Mouse (Mus musculus) heart, postnatal 4 days (tissue): ENCODE results near the gene Hlf. TPM values are rescaled to one million over a fixed set of nuclear protein-coding genes. Genes with fewer than 3 reads are reported as not detected.

Experiments
- DNase-seq: peaks from one replicate; pipeline ENCODE4 v3.0.0; 2021
- total RNA-seq, 2 experiments: library from RNA; stranded (reverse); gene quantifications; 2 replicates each; pipeline ENCODE4 v1.2.3; 2021

The Hlf gene
- total RNA-seq, 2 experiments from 2014 or later, result 16.6 to 19.0 TPM

DNA sequence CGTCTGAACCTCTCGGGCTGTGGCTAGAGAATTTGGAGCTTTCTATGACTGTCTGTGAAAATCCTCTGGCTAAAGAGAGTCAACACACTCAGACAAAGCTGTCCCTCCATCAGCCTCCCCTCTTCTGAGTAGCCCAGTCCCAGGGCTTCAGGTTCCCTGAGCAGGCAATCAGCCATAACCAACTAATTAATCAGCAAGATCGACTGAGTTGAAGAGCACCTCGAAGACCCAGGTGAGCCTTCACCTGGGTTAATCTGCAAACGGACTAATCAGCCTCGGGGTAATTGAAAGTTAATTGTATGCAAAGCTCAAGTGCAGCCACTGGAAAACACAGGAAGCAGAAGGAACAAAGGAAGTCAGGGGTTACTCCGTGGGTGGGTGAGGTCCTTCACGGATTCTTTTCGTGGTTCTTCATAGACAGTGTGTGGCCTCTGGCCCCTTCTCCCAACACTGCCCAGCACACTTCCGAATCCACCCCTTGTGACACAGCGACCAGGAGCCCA lies 19.9 kb downstream of the Hlf start:
- no peak for DNase-seq

DNA sequence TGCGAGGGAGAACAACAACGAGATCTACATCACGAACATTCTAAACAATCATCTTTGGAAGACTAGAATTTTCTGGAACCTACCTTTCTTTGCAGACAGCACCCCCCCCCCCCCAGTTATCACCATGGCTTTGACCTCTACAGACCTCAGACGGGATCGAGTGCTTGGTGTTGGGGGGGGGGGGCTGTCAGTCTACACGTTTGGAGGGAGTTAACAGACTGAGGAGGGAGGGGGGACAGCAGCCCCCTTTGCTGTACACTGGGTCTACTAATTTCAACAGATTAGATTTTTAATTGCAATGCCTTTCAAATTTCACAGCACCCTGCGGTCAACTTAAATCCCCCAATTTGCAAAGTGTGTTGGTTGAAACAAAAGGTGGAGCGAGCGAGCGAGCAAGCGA lies 20.3 kb downstream of the Hlf start:
- no peak for DNase-seq

DNA sequence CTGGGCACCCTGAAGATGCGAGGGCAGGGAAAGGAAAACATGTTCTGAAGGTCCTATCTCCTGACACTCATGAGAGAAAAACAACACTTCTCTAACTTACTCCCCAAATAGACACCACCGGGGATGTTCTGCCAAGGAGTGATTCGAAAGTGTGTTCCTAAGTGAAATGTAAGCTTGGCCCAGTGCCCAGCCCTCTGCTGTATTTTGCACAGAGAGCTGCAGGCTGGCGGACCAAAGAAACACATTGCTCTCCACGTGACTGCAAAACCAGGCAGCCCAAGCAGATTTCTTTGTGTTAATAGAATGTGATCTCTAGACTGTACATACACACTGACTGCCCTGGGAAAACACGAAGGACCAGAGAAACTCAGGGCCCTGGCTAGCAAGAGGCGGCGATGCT lies 21.1 kb downstream of the Hlf start:
- DNase-seq, result peak; percentile 94

DNA sequence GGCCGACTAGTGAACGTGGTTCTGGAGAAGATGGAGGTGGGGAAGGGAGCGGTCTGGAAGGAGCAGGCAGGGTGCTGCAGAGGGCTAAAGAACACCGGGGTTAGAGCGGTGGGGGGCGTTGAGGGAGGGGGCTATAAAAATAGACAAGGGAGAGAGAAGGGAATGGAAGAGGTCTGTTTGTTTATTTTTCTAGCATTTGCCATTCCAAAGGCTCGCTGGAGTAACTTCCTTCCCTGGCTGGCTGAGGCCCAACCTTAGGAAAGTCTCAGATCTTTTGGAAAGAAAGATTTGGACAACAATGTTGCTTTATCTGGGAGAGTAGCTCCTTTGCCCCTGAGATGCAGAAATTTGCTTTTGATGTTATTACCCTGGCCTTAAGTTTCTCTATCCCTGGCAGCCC lies 21.6 kb downstream of the Hlf start:
- DNase-seq, result no peak

DNA sequence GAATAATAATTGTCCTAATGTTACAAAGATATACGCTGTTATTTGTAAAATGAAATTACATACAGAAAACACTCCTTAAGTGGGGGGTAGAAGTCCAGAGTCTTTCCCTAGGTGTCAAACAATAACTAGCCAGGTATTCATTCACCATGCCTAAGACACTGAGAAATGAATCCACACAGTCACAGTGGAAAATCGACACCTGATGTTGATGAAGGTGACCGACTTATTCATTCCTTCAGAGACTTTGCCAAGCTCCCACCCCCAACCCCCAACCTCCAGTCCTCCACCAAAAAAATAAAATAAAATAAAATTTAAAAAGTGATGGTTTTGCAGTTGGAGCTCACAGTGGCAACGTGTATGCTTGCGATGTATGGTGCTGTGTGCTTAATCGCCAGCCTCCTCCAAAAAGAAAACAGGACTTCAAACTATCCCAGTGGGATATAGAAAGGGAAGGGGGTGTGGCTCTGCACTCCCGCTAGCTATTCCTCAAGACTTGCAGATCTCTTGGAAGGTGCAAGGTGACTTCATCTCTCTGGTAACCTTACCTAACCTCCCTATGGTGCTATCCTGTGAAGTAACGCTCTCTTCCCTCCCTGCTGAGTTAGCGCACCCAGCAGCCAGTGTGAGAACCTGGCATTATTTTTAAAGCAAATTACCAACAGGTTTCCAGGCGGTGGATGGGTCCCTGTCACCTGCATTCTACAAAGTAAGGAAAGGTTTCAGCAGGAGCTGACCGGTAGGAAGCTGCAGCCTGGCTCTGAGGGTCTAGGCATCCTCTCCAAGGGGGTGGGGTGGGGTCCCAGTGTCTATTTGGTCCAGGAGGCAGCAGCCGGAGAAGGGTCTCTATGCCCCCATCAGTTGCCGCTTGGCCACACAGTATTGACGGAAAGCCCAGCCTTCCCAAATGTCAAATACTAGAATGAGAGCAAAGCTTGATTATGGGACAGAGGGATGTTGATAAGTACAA lies 22.5 kb downstream of the Hlf start:
- DNase-seq, result no peak

DNA sequence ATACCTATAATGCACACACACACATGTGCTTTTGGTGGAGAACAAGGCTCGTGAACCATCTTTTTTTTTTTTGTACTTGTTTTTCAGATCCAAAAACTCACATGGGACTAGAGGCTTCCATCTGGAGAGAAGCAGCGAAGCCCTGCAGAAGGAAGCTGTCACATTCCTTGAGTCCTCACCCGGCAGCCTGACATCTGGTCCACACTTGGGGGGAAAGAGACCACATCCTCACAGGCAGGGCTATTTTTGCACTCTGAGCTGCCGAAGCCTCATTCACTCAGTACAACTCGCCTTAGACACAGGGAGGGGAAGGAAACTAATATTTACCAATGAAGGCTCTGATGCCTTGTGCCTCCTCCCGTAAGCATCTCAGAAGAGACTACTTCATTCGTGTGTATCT lies 25.8 kb downstream of the Hlf start:
- DNase-seq, result no peak

DNA sequence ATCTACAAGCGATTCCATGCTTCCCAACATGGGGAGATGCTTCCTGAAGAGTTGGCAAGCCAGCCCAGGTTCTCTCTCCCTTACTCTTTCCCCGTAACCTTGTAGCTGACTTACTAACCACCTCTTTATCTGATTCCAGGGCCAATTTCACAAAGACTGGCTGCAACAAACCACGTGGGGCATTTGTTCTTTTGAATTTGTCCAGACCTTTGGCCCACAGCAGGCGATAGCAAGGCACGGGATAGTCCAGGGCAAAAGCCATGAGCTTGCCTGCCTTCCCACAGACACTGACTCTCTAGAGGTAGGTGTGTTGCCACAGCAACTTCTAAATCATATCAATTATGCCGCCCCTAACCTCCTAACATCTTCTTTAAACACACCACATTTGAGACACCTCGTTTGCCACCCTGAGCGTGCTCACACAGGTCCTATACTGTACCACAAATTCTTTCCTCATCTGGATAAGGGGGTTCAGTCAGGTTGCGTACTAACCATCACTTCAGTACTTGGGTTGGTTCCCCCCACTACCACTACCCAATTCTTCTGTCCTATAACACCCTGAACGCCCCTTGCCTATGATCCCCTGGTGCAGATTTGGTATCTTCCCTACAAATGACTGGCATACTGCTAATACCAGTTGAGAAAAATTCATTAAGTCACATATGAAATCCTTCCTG lies 26.7 kb downstream of the Hlf start:
- no peak for DNase-seq

DNA sequence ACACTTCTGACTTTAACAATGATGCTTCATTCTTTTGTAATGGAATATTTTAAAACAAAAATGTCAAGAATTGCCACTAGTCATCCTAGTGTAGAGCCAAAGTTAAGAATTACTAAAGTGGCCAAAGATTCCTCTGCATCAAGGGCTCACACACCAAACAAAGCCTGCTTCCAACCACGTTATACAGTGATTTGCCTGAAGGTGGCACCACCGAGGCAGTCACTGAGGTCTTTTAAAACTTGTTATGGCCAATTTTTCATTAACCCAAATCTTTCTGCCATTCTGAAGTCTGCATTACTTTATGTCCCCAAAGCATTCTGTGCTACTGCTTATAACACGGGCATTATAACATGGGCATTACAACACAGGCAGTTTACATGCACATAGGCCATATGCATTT lies 27.3 kb downstream of the Hlf start:
- peak; percentile 78 for DNase-seq

DNA sequence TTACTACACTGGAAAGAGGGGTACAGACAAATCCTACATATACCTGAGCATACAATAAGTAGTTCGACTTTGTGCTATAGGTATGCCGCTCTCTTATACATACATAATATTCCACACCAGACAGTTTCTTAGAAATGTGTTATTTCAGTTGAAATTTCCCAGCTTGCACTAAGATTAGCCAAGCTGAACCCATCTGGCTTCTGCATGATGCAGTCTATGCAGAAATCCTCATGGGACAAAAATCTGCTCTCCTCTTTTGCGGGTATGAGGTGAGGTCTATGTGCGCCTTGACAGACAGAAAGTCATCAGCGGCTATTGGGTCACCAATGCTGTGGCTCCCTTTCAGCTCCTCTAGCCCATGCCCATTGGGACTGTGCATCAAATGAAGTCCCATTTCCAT lies 30.2 kb downstream of the Hlf start:
- DNase-seq, result no peak

DNA sequence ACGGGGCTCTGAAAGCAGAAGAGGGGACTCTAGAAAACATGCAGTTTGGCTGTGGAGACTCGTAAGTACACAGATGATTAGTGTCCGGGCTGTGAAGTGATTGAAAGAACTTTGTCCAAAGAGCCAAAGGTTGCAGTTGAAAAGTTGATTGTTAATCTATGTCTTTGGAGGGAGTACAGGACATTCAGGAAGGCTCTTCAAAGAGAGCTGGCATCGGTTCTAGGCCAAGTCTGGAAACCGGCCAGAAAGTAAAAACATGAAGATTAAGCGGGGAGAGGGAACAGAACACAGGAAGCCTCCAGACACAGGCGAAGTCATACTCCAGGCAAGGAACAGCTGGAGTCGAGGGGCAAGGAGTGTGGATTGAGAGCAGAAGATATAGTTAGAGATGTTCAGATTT lies 32.6 kb downstream of the Hlf start:
- DNase-seq, result peak; percentile 65

DNA sequence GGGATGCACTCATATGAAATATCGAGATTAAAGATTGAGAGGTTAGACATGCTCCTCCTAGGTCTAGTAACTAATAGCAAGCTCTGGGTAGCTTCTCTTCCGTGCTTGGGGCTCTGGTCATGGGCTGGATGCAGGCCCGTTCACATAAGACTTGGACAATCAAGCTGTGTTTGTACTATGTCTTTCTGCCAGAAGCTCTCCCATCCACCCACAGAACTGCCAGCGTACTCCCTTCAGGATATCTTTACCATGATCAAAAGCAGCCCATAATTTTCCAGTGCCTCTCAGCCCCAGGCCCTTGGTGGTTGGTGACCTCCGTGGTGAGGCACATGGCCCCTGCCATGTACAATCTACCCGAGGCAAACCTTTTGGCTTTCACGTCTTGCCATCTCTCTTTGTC lies 33.3 kb downstream of the Hlf start:
- no peak for DNase-seq

DNA sequence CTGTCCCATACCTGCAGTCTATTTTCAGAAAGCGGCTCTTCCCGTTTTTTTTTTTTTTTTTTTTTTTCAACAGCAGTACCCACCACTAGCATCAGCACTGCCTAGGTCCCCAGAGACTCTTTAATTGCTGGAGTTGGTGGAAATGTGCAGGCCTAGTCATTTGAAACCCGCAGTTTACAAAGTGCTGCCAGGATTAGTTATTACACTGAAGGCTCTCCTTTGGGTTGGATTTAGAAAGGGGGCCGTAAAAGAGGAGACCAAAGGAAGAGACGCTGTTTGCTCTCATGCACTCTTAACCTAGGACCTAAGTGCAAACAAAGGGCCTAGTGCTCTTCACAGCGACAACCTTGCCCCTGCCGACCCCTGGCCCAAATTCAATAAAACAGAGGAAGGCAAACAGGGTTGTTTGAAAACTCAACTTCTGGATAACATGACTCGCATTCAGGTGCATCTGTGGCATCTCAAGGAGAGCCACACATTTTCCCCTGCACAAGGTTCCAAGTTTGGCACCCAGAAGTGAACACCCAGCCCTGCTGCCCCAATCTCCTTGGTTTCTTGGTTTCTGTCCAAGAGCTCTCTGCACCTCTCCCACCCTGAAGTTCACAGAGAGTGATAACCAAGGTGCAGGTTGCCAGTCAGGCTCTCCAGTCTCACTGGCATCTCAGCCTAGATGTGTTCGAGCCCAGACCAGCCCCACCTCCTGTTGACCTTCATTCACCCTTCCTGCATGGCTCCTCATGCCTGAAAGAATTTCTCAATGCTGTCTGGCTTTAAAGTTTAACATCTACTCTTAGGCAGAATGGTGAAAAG lies 34.0 kb downstream of the Hlf start:
- peak; percentile 22 for DNase-seq

DNA sequence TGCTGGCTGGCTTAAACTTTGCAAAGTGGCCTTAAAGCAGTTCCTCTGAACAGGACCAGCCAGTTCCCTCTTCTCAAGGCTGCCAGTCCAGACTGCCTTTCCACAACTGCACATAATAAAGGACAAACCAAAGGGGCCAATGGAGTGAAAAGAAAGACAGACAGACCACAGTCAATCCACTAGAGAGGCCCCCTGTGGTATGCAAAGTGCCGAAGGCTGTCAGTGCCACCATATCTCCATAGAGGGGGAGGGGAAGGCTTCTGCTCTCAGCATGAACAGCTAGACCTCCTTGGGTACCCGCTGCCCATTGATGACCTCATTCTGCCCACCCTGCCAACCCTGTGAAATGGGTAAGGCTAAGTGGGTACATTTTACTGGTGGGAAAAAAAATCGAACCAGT lies 34.7 kb downstream of the Hlf start:
- DNase-seq, result no peak

DNA sequence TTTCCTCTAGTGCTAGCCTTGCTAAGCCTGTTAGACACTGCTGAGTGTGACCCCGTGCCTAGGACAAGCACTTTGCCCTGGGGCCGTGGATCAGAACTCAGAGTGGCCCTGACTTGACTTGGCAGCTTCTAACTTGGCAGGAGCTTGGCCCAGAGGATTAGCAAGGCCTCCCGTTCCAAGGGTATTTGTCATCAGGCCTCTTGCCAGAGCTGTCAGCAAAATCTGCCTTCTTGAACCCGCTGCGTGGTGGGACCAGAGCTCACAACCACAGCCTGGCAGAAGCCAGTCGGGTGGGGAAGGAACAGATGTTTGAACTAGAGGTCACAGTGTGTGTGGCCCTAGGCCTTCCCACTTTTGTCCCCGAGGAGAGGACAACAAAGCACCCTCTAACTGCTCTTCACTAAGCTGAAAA lies 35.4 kb downstream of the Hlf start:
- peak; percentile 85 for DNase-seq

DNA sequence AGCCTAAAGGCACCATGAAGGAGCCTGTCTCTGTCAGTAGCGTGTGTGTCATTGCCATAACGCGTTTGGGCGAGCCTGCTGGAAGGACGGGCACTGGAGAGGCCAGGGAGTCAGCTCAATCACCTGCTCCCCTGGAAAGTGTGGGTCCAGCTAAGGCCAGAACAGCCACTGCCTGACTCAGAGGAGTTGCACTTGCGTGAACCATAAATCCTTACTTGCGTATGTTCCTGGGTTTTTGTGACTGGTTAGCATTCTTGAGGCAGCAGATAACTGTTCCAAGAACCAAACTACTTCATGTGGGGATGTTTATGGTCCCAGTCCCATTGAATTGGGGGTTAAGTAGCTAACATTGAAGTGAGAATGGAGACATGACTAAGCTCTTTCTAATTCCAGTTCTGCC lies 38.0 kb downstream of the Hlf start:
- no peak for DNase-seq

DNA sequence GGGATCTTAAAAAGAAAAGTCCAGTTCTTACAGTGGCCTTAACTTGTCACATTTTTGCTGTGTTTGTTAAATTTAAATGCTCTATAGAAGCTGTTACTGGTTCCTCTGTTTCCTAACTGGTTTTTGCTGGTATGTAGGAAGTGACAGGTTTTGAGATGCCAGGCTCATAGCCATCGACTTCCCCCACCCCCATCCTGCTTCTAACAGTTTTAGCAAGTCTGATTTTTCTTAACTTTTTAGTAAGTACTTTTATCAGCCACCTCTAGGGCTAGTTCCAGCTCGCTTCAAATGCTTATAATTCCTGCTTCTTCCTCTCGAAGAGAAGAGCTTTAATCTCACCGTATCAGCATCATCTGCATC lies 40.6 kb downstream of the Hlf start:
- no peak for DNase-seq

DNA sequence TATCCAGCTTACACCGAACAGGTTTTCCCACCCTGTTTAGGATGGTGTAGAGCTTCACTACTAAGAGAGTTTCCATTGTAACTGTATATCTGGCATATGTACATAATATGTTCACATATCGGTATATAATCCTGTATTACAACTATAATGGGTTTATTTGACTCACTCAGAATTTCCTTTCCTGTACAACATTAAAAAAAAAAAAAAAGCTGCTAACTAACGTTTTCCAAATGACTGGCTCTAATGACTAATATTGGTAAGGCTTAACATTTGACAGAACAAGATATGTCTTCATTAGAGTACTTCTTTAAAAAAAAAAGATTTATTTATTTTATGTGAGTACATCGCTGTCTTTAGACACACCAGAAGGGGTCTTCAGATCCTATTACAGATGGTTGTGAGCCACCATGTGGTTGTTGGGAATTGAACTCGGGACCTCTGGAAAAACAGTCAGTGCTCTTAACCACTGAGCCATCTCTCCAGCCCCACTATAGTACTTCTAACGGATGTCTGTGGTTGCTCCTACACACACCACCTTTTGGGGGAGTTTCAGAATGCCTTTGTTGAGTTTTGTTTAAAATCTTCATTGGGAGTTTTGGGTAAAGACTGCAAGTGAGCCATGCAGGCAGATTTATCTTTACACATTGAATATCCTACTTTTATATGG lies 41.1 kb downstream of the Hlf start:
- no peak for DNase-seq

DNA sequence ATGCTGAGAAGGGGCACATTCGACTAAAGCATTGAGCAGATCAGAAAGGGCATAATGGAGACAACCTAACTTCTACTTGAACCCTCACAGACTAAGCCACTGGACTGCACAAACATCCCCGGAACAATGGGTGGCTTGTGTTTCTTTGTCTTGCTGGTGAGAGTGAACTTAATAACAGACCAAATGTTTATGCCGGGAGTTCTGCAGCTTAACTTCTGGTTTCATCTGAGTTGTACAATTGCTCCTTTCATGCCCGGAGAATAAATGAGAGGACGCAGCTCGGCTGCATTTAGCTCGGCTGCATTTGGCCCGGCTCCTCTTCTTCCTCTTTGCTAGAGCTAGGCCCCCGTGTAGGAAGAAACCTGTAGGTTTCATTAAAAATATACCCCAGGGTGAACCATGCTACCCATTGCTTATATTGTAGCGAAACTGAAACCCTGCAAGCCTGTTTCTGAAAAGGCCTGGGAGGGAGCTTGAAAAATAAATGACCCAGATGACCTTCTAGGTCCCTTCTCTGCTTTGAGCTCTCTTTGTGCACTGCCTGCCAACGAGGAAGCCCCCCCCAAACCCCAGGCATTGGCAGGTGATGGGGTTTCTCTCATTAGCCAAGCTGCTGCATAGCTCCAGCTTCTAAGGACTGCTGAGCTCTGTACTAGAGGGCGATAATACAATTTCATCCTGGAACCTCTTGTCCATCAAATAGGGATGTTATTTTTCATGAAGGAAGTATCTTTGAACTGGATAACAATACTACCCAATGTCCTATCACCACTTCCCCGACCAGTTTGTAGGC lies 42.8 kb downstream of the Hlf start:
- DNase-seq, result no peak

DNA sequence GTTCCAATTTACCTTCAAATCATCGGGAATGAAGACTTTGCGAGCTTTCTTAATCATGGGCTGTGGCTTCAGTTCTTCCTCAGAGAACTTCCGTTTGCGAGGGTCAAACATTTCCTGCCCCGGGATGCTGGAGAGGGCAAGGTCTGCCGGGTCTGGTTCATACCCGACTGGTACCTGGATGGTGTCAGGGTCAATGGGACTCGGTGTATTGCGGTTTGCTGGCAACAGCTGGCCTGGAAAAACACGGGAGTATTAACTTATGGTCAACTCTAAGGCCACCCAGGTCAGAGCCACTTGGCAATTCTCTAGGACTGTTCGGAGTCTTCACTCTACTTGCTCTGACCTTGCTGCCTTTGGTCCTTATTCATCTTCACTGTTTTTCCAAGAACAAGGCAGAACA lies 44.9 kb downstream of the Hlf start:
- no peak for DNase-seq

DNA sequence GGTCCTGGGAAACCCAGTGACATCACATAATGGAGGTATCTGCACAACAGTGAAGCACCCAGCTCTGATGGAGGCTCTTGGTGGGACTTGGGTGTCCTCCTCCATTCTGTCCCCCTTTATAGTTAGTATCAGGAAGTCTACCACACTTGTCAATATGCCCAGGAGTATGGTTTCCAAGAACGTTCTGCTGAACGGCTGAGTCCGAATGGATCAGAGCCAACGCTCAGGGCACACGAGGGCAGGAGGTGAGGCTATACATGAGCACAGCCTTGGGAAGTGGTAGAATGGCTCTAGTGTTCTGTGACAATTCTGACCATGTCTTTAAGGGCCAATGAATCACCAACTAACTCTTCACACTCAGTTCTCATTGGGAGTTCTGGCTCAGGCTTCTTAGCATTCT lies 47.8 kb downstream of the Hlf start:
- no peak for DNase-seq

DNA sequence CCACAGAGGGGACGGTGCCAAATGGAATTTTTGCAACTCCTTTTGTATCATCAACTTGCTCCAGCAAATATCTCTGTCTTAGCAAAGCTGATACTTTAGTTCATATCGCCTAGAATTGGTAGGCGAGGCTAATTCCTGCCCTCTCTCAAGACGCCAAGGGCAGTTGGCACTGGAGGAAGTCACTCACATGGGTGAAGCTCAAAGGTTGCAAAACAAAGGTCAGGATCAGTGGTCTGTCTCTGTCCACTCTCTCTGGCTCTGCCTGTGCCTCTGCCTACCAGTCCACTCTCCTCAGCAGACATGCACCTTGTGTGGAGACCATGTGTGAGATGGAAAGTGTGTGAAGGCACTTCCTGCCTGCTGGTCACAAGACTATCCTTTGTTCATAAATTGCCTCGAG lies 48.4 kb downstream of the Hlf start:
- no peak for DNase-seq

DNA sequence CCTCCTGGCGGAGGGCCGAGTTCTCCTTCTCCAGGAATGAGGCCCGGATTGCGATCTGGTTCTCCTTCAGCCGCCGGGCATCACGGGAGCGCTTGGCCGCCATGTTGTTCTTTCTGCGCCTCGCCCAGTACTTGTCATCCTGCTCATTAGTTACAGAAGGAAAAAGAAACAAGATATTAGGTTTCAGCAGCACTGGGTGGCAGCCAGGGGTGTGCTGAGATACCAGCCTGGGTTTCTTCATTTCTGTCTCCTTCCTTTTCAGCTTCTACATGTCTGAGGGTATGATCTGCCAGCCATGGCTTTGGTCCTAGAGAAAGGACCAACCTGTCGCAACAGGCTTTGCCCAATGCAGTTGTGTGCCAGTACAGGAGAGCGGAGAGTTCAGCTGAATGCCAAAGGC lies 49.9 kb downstream of the Hlf start:
- no peak for DNase-seq
